Mouse (Mus musculus): Measurements from ENCODE around the gene H2afz. TPM values are rescaled to one million over a fixed set of nuclear protein-coding genes. Genes with fewer than 3 reads are reported as not detected.
A peak's percentile ranks its signal among the peaks of the same experiment; 100 is the strongest.

Gene H2afz
- total and polyA plus RNA-seq, 3 experiments, result 4,006 to 4,409 (median 4,299) TPM

- Histone ChIP-seq H3K27me3 (replicated peaks) (no peaks in the 10 kb centered on the region), H3K4me2 (ENCODE audit: insufficient read depth, low read depth, poor library complexity, severe bottlenecking) (peak overlapping the region; percentile 27; the same call in 1 of the 2 replicates), H3K27ac (ENCODE audit: insufficient read depth, low read depth) (peak overlapping the region; percentile 37), H3K79me2 (replicated peaks; ENCODE audit: control insufficient read depth, extremely low read depth, insufficient read depth, poor library complexity, severe bottlenecking) (no peaks in the 10 kb centered on the region), H3K4me1 (ENCODE audit: control insufficient read depth in 1 of 2, insufficient read depth in 2 of 2) (peaks cover 11 to 24% of the 10 kb centered on the region in 2 experiments), H3K36me3 (replicated peaks in 1 of 2; ENCODE audit: control insufficient read depth in 1 of 2, insufficient read depth in 1 of 2, low read length in 1 of 2) (peaks cover 0 to 13% of the 10 kb centered on the region in 2 experiments), H3K9ac (ENCODE audit: insufficient read depth, low read depth) (no peak overlapping the region; the same call in 1 of the 2 replicates), H3K9me3 (replicated peaks; ENCODE audit: low read length) (peaks cover 9% of the 10 kb centered on the region), H3K4me3 (replicated peaks in 1 of 3; ENCODE audit: low read depth in 2 of 3, low read length in 2 of 3, poor library complexity in 1 of 3) (no peak overlapping the region)
- in situ Hi-C loops (cut with MboI; ENCODE audit: low pct_ligation_motif_present, low pct_unique_long_range_greater_than_20kb, low sequenced_read_pairs) (no loop called here), dilution Hi-C loops (cut with MboI; ENCODE audit: extremely low pct_ligation_motif_present, extremely low pct_unique_long_range_greater_than_20kb, low sequenced_read_pairs) (no loop called here)
- DNase-seq (ENCODE audit: extremely low read depth), result peak; percentile 88
- TF ChIP-seq NELFE (IDR thresholded peaks at IDR 0.05; ENCODE audit: low read depth, low read length) (no peak), MAZ (IDR thresholded peaks at IDR 0.05; ENCODE audit: low read depth, low read length) (no peak), MYC (IDR thresholded peaks at IDR 0.05; ENCODE audit: low read depth, low read length) (0 out of 2 replicates have a peak, but pooled peaks have one; percentile 62), ZNF384 (IDR thresholded peaks at IDR 0.05; ENCODE audit: low read depth, low read length) (no peak), CHD1 (IDR thresholded peaks at IDR 0.05; ENCODE audit: low read depth, low read length) (no peak), UBTF (IDR thresholded peaks at IDR 0.05; ENCODE audit: low read depth, low read length) (no peak; the same call in 1 of the 2 replicates), TBP (conservative IDR thresholded peaks at IDR 0.05; ENCODE audit: low read depth, low read length) (no peak), E2F4 (IDR thresholded peaks at IDR 0.05; ENCODE audit: insufficient replicate concordance, low read depth, low read length) (no peak), JUND (conservative IDR thresholded peaks at IDR 0.05; ENCODE audit: low read depth, low read length) (peak; percentile 86; the same call in 1 of the 2 replicates), ELF1 (IDR thresholded peaks at IDR 0.05; ENCODE audit: low read depth, low read length) (0 out of 2 replicates have a peak, but pooled peaks have one; percentile 8), CTCF (conservative IDR thresholded peaks at IDR 0.05 in 1 of 2, IDR thresholded peaks at IDR 0.05 in 1 of 2; ENCODE audit: low read depth in 2 of 2, low read length in 2 of 2) (no peak), ETS1 (conservative IDR thresholded peaks at IDR 0.05; ENCODE audit: low read depth, low read length) (peak; percentile 92), POLR2AphosphoS2 (IDR thresholded peaks at IDR 0.05; ENCODE audit: low read depth, low read length) (no peak; the same call in 1 of the 2 replicates), SIN3A (IDR thresholded peaks at IDR 0.05; ENCODE audit: low read length) (peak; percentile 93), MXI1 (IDR thresholded peaks at IDR 0.05; ENCODE audit: low read depth, low read length) (peak; percentile 77; the same call in 1 of the 2 replicates), USF1 (IDR thresholded peaks at IDR 0.05; ENCODE audit: low read depth, low read length) (no peak), MAFK (IDR thresholded peaks at IDR 0.05; ENCODE audit: insufficient replicate concordance, low read length) (peak; percentile 100), RCOR1 (conservative IDR thresholded peaks at IDR 0.05; ENCODE audit: low read depth, low read length) (peak; percentile 84; the same call in 1 of the 2 replicates), IRF4 (IDR thresholded peaks at IDR 0.05; ENCODE audit: low read depth, low read length) (peak; percentile 94), BHLHE40 (IDR thresholded peaks at IDR 0.05; ENCODE audit: low read depth, low read length) (peak; percentile 88), MEF2A (IDR thresholded peaks at IDR 0.05; ENCODE audit: borderline replicate concordance, low read depth, low read length) (peak; percentile 77; the same call in 1 of the 2 replicates), ZC3H11A (IDR thresholded peaks at IDR 0.05; ENCODE audit: low read depth, low read length) (no peak), SMC3 (IDR thresholded peaks at IDR 0.05; ENCODE audit: low read depth, low read length) (no peak), TCF12 (IDR thresholded peaks at IDR 0.05; ENCODE audit: low read depth, low read length) (peak; percentile 59; the same call in 1 of the 2 replicates), JUN (IDR thresholded peaks at IDR 0.05; ENCODE audit: insufficient read depth, low read depth, low read length) (peak; percentile 74), KAT2A (IDR thresholded peaks at IDR 0.05; ENCODE audit: insufficient replicate concordance, low read length) (no peak), ZKSCAN1 (IDR thresholded peaks at IDR 0.05; ENCODE audit: borderline replicate concordance, low read depth, low read length) (no peak), MAX (IDR thresholded peaks at IDR 0.05; ENCODE audit: low read length) (no peak), EP300 (IDR thresholded peaks at IDR 0.05; ENCODE audit: low read length) (peak; percentile 90), NRF1 (IDR thresholded peaks at IDR 0.05; ENCODE audit: low read depth, low read length) (0 out of 2 replicates have a peak, but pooled peaks have one; percentile 25), GABPA (IDR thresholded peaks at IDR 0.05; ENCODE audit: insufficient replicate concordance, low read depth, low read length) (peak; percentile 67; the same call in 1 of the 2 replicates)
Measured at GRCm38 (mm10) chr3:137879313-137879712, 15.0 kb downstream of the H2afz start.
